Mouse (Mus musculus): ENCODE results near the gene Spag6. TPM values are rescaled to one million over a fixed set of nuclear protein-coding genes. Genes with fewer than 3 reads are reported as not detected.
A peak's percentile ranks its signal among the peaks of the same experiment; 100 is the strongest.

Gene Spag6
- polyA plus RNA-seq, 1 experiment from 2014 or later, result 0.20 TPM

DNA sequence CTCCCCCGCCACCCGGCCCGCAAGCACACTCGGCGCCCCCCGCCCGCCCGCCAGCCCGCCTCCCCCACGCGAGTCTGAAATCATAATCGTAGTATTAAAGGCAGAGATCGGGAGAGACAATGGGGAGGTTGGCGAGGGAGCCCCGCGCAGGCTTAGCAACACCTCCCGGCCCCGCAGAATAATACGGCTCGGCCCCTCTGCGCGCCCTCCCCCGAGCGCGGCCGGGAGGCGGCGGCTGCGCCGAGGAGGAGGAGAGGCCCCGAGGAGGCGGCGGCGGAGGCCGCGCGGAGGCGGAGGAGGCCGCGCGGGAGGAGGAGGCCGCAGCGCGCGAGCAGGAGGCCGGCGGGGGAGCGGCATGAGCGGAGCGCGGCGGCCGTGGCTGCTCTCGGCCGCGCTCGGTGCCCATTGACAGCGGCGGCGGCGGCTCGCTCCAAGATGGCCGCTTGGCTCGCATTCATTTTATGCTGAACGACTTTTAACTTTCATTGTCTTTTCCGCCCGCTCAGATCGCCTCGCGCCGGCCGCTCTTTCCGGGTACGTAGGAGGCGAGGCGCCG is 16.8 kb upstream of the Spag6 start, which contains the start of gene Bmi1:
Gene Bmi1 (plus strand): TSS at position 83 of the 556 bp plus-strand sequence.
- Histone ChIP-seq H3K4me2 (peak within 1 kb of the TSS; percentile 76), H3K9ac (peak within 1 kb of the TSS; percentile 82), H3K4me3 (peak within 1 kb of the TSS; percentile 75), H3K4me1 (peaks cover 26% of the 10 kb centered on the region), H3K27ac (peak within 1 kb of the TSS; percentile 94), H3K27me3 (peaks cover 18% of the 10 kb centered on the region), H3K36me3 (no peaks in the 10 kb centered on the region), H3K9me3 (no peaks in the 10 kb centered on the region)
- under 1% methylated on average over 54 of the region's 77 CpGs for WGBS
- ATAC-seq (ENCODE audit: insufficient number of reproducible peaks, low FRiP score, low TSS enrichment, low read depth), result peak; percentile 79

DNA sequence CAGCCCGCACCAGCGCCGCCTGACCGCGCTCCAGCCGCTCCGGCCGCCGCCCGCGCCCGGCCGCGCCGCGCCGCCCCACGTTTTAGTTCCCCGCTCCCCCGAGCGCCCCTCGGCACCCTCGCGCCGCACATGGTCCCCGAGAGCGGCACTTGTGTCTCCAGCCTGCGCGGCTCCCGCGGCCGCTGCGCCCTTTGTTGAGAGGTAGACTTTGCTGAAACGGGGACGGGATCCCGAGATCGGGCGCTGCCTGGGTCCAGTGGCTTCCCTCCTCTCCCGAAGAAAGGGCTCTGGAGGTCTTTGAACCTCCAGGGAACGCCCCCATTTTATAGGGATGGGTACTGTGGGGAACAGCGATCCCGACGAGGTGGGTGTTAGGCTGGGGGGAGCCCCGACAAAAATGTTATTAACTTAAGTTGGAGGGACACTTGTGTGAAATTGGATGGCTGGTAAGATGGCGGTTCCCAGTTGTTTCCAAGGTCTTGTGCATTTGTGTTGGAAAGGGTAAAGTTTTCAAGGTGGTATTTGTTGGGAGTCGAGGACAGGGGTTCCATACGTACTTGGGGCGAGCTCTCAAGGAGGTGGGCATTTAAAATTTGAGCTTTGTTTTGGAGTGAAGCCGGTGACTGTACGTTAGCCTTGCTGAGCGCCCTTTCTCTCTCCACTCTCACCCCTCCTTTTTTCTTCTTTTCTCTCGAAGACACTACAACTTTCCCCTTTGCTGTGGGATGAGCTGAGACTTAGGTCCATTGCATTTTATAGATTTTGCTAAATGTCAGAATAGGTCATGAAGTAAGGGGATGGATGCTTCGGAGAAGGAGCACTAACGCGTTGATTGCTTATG is 16.0 kb upstream of the Spag6 start:
- Histone ChIP-seq H3K27me3 (peaks cover 18% of the 10 kb centered on the region), H3K9me3 (no peaks in the 10 kb centered on the region), H3K4me1 (peaks cover 26% of the 10 kb centered on the region), H3K9ac (peak overlapping the region; percentile 82), H3K4me3 (peak overlapping the region; percentile 75), H3K27ac (no peak overlapping the region), H3K36me3 (0 out of 2 replicates have a peak, but pooled peaks cover 3% of the 10 kb centered on the region), H3K4me2 (peak overlapping the region; percentile 76)
- ATAC-seq (ENCODE audit: insufficient number of reproducible peaks, low FRiP score, low TSS enrichment, low read depth), result no peak
- under 1% methylated on average over 53 of the region's 55 CpGs for WGBS

- ATAC-seq (ENCODE audit: insufficient number of reproducible peaks, low FRiP score, low TSS enrichment, low read depth), result no peak
- Histone ChIP-seq H3K9ac (no peak overlapping the region), H3K36me3 (peaks cover 10% of the 10 kb centered on the region; the same call in 1 of the 2 replicates), H3K9me3 (no peaks in the 10 kb centered on the region), H3K4me3 (no peak overlapping the region), H3K27ac (no peak overlapping the region), H3K27me3 (peaks cover 20% of the 10 kb centered on the region), H3K4me2 (no peak overlapping the region), H3K4me1 (peaks cover 26% of the 10 kb centered on the region)
- 79% methylated on average over 2 of the region's 2 CpGs for WGBS
Observed at GRCm38 (mm10) chr2:18679701-18680100, 14.1 kb upstream of the Spag6 start.

- no peaks in the 10 kb centered on the region for H3K9me3 ChIP-seq
- H3K27ac ChIP-seq, result no peak overlapping the region
- H3K4me2 ChIP-seq, result peak overlapping the region; percentile 71
- H3K9ac ChIP-seq, result no peak overlapping the region
- ATAC-seq (ENCODE audit: insufficient number of reproducible peaks, low FRiP score, low TSS enrichment, low read depth), result no peak
- peaks cover 10% of the 10 kb centered on the region; the same call in 1 of the 2 replicates for H3K36me3 ChIP-seq
- WGBS, result 3% methylated on average over 4 of the region's 4 CpGs
- peaks cover 20% of the 10 kb centered on the region for H3K27me3 ChIP-seq
- H3K4me3 ChIP-seq, result peak overlapping the region; percentile 35
- peaks cover 26% of the 10 kb centered on the region for H3K4me1 ChIP-seq
Observed at GRCm38 (mm10) chr2:18680501-18680900, 13.3 kb upstream of the Spag6 start.

GRCm38 (mm10) chr2:18680961-18681360 is 12.9 kb upstream of the Spag6 start:
- WGBS, result 3% methylated on average over 27 of the region's 29 CpGs
- peaks cover 10% of the 10 kb centered on the region; the same call in 1 of the 2 replicates for H3K36me3 ChIP-seq
- H3K4me1 ChIP-seq, result peaks cover 22% of the 10 kb centered on the region
- ATAC-seq (ENCODE audit: insufficient number of reproducible peaks, low FRiP score, low TSS enrichment, low read depth), result 0 out of 2 replicates have a peak, but pooled peaks have one; percentile 3
- H3K4me2 ChIP-seq, result peak overlapping the region; percentile 71
- no peak overlapping the region for H3K9ac ChIP-seq
- peaks cover 20% of the 10 kb centered on the region for H3K27me3 ChIP-seq
- peak overlapping the region; percentile 35 for H3K4me3 ChIP-seq
- no peak overlapping the region for H3K27ac ChIP-seq
- no peaks in the 10 kb centered on the region for H3K9me3 ChIP-seq

GRCm38 (mm10) chr2:18684062-18684461 is 9.8 kb upstream of the Spag6 start:
- no peak overlapping the region for H3K27ac ChIP-seq
- H3K9ac ChIP-seq, result no peak overlapping the region
- peaks cover 18% of the 10 kb centered on the region for H3K4me1 ChIP-seq
- ATAC-seq (ENCODE audit: insufficient number of reproducible peaks, low FRiP score, low TSS enrichment, low read depth), result no peak
- peaks cover 41% of the 10 kb centered on the region for H3K27me3 ChIP-seq
- H3K9me3 ChIP-seq, result no peaks in the 10 kb centered on the region
- no peak overlapping the region for H3K4me2 ChIP-seq
- H3K4me3 ChIP-seq, result no peak overlapping the region
- peaks cover 10% of the 10 kb centered on the region; the same call in 1 of the 2 replicates for H3K36me3 ChIP-seq
- WGBS, result 72% methylated on average over 5 of the region's 5 CpGs

DNA sequence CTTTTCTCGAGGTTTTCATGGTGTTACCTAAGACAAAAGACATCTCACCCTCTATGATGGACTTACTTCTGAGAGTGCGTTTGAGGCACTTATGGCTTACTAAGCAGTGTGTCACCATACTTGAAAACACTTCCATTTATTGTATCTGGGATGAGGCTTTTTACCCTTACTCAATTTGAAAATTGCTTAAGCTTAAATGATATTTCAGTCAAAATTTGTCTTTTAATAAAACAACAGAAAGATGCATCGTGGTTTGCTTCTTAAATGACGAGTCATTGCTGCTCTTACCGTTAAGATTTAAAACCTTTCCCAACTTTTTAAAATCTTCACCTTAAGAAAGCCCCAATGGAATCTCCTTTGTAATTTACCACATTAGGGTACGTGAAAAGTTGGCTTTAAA is 7.4 kb upstream of the Spag6 start:
- Histone ChIP-seq H3K4me1 (peaks cover 21% of the 10 kb centered on the region), H3K9ac (no peak overlapping the region), H3K4me3 (no peak overlapping the region), H3K9me3 (no peaks in the 10 kb centered on the region), H3K4me2 (no peak overlapping the region), H3K27ac (no peak overlapping the region), H3K27me3 (peaks cover 52% of the 10 kb centered on the region), H3K36me3 (peaks cover 10% of the 10 kb centered on the region; the same call in 1 of the 2 replicates)
- no peak for ATAC-seq (ENCODE audit: insufficient number of reproducible peaks, low FRiP score, low TSS enrichment, low read depth)
- 65% methylated on average over 6 of the region's 6 CpGs for WGBS

GRCm38 (mm10) chr2:18686826-18687519 is 6.9 kb upstream of the Spag6 start:
- no peak for ATAC-seq (ENCODE audit: insufficient number of reproducible peaks, low FRiP score, low TSS enrichment, low read depth)
- Histone ChIP-seq H3K4me3 (no peak overlapping the region), H3K27ac (no peak overlapping the region), H3K36me3 (peaks cover 10% of the 10 kb centered on the region; the same call in 1 of the 2 replicates), H3K4me2 (no peak overlapping the region), H3K27me3 (peaks cover 54% of the 10 kb centered on the region), H3K9ac (no peak overlapping the region), H3K4me1 (peaks cover 21% of the 10 kb centered on the region), H3K9me3 (no peaks in the 10 kb centered on the region)
- 52% methylated on average over 8 of the region's 8 CpGs for WGBS

DNA sequence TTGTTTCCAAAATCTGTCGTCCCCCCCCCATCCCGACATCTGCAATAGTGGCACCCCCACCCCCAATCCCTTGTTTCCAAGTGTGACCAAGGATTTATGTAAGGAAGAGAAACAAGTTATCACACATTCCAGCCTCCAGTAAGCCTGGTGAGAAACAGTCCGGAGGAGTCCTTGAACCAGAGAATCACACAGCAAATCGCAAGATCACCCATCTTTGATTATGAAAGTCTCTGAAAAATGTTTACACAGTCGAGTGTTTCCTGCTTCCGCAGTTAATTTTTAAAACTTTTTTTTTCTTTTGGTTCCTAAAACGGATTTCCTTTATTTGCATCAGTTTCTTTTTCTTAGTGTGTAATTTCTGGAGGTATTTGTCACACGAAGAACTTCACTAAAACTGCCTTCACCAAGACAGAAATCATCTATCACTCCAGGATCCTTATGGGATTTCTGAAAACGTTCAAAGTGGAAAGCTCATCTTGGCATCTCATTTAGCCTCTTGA is 6.1 kb upstream of the Spag6 start:
- no peak overlapping the region for H3K4me3 ChIP-seq
- no peaks in the 10 kb centered on the region for H3K9me3 ChIP-seq
- no peak overlapping the region for H3K4me2 ChIP-seq
- H3K27me3 ChIP-seq, result peaks cover 61% of the 10 kb centered on the region
- H3K4me1 ChIP-seq, result peaks cover 21% of the 10 kb centered on the region
- no peak overlapping the region for H3K27ac ChIP-seq
- H3K9ac ChIP-seq, result no peak overlapping the region
- 7% methylated on average over 9 of the region's 9 CpGs for WGBS
- ATAC-seq (ENCODE audit: insufficient number of reproducible peaks, low FRiP score, low TSS enrichment, low read depth), result no peak
- peaks cover 7% of the 10 kb centered on the region; the same call in 1 of the 2 replicates for H3K36me3 ChIP-seq

- Histone ChIP-seq H3K4me1 (peaks cover 21% of the 10 kb centered on the region), H3K4me2 (peak overlapping the region; percentile 91), H3K36me3 (peaks cover 7% of the 10 kb centered on the region; the same call in 1 of the 2 replicates), H3K27me3 (peaks cover 67% of the 10 kb centered on the region), H3K9ac (no peak overlapping the region), H3K27ac (no peak overlapping the region), H3K9me3 (no peaks in the 10 kb centered on the region), H3K4me3 (peak overlapping the region; percentile 43)
- 5% methylated on average over 6 of the region's 6 CpGs for WGBS
- no peak for ATAC-seq (ENCODE audit: insufficient number of reproducible peaks, low FRiP score, low TSS enrichment, low read depth)
Observed at GRCm38 (mm10) chr2:18688286-18688685, 5.5 kb upstream of the Spag6 start.

GRCm38 (mm10) chr2:18688708-18689063 is 5.1 kb upstream of the Spag6 start:
- ATAC-seq (ENCODE audit: insufficient number of reproducible peaks, low FRiP score, low TSS enrichment, low read depth), result no peak
- peak overlapping the region; percentile 43 for H3K4me3 ChIP-seq
- H3K36me3 ChIP-seq, result peaks cover 7% of the 10 kb centered on the region; the same call in 1 of the 2 replicates
- no peaks in the 10 kb centered on the region for H3K9me3 ChIP-seq
- peak overlapping the region; percentile 91 for H3K4me2 ChIP-seq
- peaks cover 23% of the 10 kb centered on the region for H3K4me1 ChIP-seq
- H3K27me3 ChIP-seq, result peaks cover 67% of the 10 kb centered on the region
- 1% methylated on average over 40 of the region's 45 CpGs for WGBS
- H3K9ac ChIP-seq, result no peak overlapping the region
- no peak overlapping the region for H3K27ac ChIP-seq

All from limb, embryonic 15.5 days (tissue).